Mouse (Mus musculus) liver, postnatal 0 days (tissue): ENCODE data around the gene Usp18.

ENCODE experiments used
- CTCF ChIP-seq: sonication (generic); IDR thresholded peaks from 2 replicates; pipeline ENCODE4 v1.5.1; 2016; ENCODE audit warnings: antibody characterized with exemption, low read depth
- EP300 ChIP-seq: IDR thresholded peaks from 2 replicates; pipeline ENCODE4 v1.6.1; 2016; ENCODE audit warnings: antibody characterized with exemption, low read depth, mild to moderate bottlenecking

DNA sequence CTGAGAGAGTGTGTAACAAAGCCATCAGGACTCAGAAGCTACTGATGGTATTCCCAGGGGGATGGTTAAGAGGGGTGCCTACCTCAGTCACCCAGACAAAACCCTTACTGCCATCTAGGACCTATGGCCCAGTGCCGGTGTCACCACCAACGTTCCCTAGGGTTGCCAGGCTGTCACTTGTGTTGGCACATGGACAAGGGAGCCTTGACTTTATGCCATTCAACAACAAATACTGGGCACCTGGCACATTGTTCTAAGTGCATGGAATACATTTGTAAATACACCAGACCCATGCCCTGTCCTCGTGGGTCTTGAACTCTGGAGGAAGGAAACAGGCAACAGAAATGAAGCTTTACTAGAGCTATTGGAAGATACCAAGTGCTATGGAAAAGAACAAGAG, 59.9 kb downstream of the Usp18 start:
- TF ChIP-seq CTCF, result no peak
- no peak for TF ChIP-seq EP300
